20 mouse cellular contexts compared by ENCODE assay signal in genomic region chr12:105613559-105613958, GRCm38 (mm10). TPM values are rescaled to one million over a fixed set of nuclear protein-coding genes. Genes with fewer than 3 reads are reported as not detected.
"Had no signal": no experiment of that assay in that cellular context is flagged by ENCODE, and none has a peak within 500 bp of the region (broad histone marks: within the 10 kb centered on the region; RNA-seq: fewer than 3 reads in every experiment).

No protein-coding gene starts in this region.

- DNase-seq: lung, adult 18-20 months; lung, embryonic 14.5 days; lung, postnatal 10 days; lung, postnatal 4 days; midbrain, embryonic 14.5 days; retina, postnatal 1 day; right cerebral cortex, adult 18-20 months; right cerebral cortex, postnatal 25 days; right cerebral cortex, postnatal 4 days; spleen, adult 18-20 months; thymus, adult 2 months; thymus, postnatal 25 days; thymus, postnatal 4 days had no signal

- H3K4me3 ChIP-seq: midbrain, embryonic 10.5 days; midbrain, embryonic 12.5 days; myocyte; neural tube, embryonic 13.5 days; neural tube, embryonic 15.5 days had no signal

- H3K27ac ChIP-seq: midbrain, embryonic 10.5 days; midbrain, embryonic 12.5 days; neural tube, embryonic 13.5 days; neural tube, embryonic 15.5 days had no signal

RNA-seq across cellular contexts. Expression of gene Bdkrb1, which starts 10.7 kb away (rescaled TPM):
- total RNA-seq: megakaryocyte, adult 5-6 weeks; megakaryocyte-erythroid progenitor cell, adult 5-6 weeks had no signal

RNA-seq across cellular contexts. Expression of gene Bdkrb2, which starts 50.5 kb away (rescaled TPM):
- total RNA-seq: megakaryocyte, adult 5-6 weeks; megakaryocyte-erythroid progenitor cell, adult 5-6 weeks had no signal
